Mouse (Mus musculus): ENCODE measurements around the gene 4930404N11Rik. TPM values are rescaled to one million over a fixed set of nuclear protein-coding genes. Genes with fewer than 3 reads are reported as not detected.

The 4930404N11Rik gene
- polyA plus RNA-seq, 1 experiment from 2014 or later: 0.81 TPM

DNA sequence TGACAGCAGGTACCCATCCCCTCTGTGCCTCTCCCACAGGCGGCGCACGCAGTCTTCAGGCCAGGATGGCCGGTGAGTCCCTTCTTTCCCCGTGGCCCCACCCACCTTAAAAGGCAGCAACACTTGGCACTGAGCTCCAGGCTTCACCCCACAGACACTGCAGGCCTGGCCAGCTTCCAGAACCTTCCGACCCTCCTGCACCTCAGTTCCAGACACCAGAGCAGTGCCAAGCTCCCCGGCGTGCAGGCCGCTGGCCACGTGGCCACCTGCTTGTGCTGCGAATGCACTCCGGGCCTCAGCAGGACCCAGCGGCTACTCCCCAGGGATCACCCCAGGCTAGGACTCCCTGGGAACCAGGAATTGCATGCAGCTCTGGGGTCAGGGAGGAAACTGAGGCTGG is 52.0 kb downstream of the 4930404N11Rik start:
- Histone ChIP-seq H3K4me1 (replicated peaks) (peaks cover 22% of the 10 kb centered on the region), H3K36me3 (peaks cover 75% of the 10 kb centered on the region), H3K4me2 (no peak overlapping the region), H3K9me3 (replicated peaks) (no peaks in the 10 kb centered on the region), H3K4me3 (no peak overlapping the region), H3K27me3 (no peaks in the 10 kb centered on the region), H3K27ac (no peak overlapping the region), H3K9ac (no peak overlapping the region)
- whole genome bisulfite sequencing: 85% methylated on average over 13 of the region's 13 CpGs
- no peak for ATAC-seq (replicated peaks; ENCODE audit: insufficient number of reproducible peaks, insufficient read depth, low FRiP score, low read depth)

Small RNA genes lying within 50 kb of the gene (microRNA-seq; reads per million reads assigned to microRNA genes)
- not detected for gene Mir6913

Other genes starting within 250 kb of the 4930404N11Rik start
- gene Zbtb7a, start 230.6 kb downstream of the 4930404N11Rik start, polyA plus RNA-seq (2015; fragmentation: Nextera tagmentation; extraction: Ambion mirVana): 25.6 and 31.0 TPM in 2 replicates
- 29.1 and 41.6 TPM in 2 replicates for gene Pias4, start 197.9 kb downstream of the 4930404N11Rik start, polyA plus RNA-seq (2015; fragmentation: Nextera tagmentation; extraction: Ambion mirVana)
- 350 and 441 TPM in 2 replicates for gene Eef2, start 189.2 kb downstream of the 4930404N11Rik start, polyA plus RNA-seq (2015; fragmentation: Nextera tagmentation; extraction: Ambion mirVana)
- 38.4 and 43.1 TPM in 2 replicates for gene Dapk3, start 182.8 kb downstream of the 4930404N11Rik start, polyA plus RNA-seq (2015; fragmentation: Nextera tagmentation; extraction: Ambion mirVana)
- not detected in 2 replicates for gene 4930442H23Rik, start 182.0 kb downstream of the 4930404N11Rik start, polyA plus RNA-seq (2015; fragmentation: Nextera tagmentation; extraction: Ambion mirVana)
- gene Nmrk2, start 163.8 kb downstream of the 4930404N11Rik start, polyA plus RNA-seq (2015; fragmentation: Nextera tagmentation; extraction: Ambion mirVana): 7.3 and 9.1 TPM in 2 replicates
- 0.25 and 1.1 TPM in 2 replicates for gene Atcay, start 135.0 kb downstream of the 4930404N11Rik start, polyA plus RNA-seq (2015; fragmentation: Nextera tagmentation; extraction: Ambion mirVana)
- 6.0 and 7.5 TPM in 2 replicates for gene Zfr2, start 132.7 kb downstream of the 4930404N11Rik start, polyA plus RNA-seq (2015; fragmentation: Nextera tagmentation; extraction: Ambion mirVana)
- gene Matk, start 112.9 kb downstream of the 4930404N11Rik start, polyA plus RNA-seq (2015; fragmentation: Nextera tagmentation; extraction: Ambion mirVana): 1.6 and 3.6 TPM in 2 replicates
- 208 and 226 TPM in 2 replicates for gene Mrpl54, start 98.9 kb downstream of the 4930404N11Rik start, polyA plus RNA-seq (2015; fragmentation: Nextera tagmentation; extraction: Ambion mirVana)
- gene Apba3, start 98.9 kb downstream of the 4930404N11Rik start, polyA plus RNA-seq (2015; fragmentation: Nextera tagmentation; extraction: Ambion mirVana): 42.3 and 61.2 TPM in 2 replicates
- gene Tjp3, start 74.2 kb downstream of the 4930404N11Rik start, polyA plus RNA-seq (2015; fragmentation: Nextera tagmentation; extraction: Ambion mirVana): 3.2 and 4.3 TPM in 2 replicates
- 26.2 and 38.2 TPM in 2 replicates for gene Pip5k1c, start 72.9 kb downstream of the 4930404N11Rik start, polyA plus RNA-seq (2015; fragmentation: Nextera tagmentation; extraction: Ambion mirVana)
- gene Cactin, start 44.7 kb downstream of the 4930404N11Rik start, polyA plus RNA-seq (2015; fragmentation: Nextera tagmentation; extraction: Ambion mirVana): 23.5 and 34.1 TPM in 2 replicates
- 11.3 and 17.9 TPM in 2 replicates for gene Tbxa2r, start 37.1 kb downstream of the 4930404N11Rik start, polyA plus RNA-seq (2015; fragmentation: Nextera tagmentation; extraction: Ambion mirVana)
- gene Gipc3, start 22.6 kb downstream of the 4930404N11Rik start, polyA plus RNA-seq (2015; fragmentation: Nextera tagmentation; extraction: Ambion mirVana): 0.04 TPM in 1 of 2 replicates, not detected in the other
- 82.8 and 83.4 TPM in 2 replicates for gene Hmg20b, start 15.3 kb downstream of the 4930404N11Rik start, polyA plus RNA-seq (2015; fragmentation: Nextera tagmentation; extraction: Ambion mirVana)
- 11.7 and 22.3 TPM in 2 replicates for gene Mfsd12, start 8.3 kb downstream of the 4930404N11Rik start, polyA plus RNA-seq (2015; fragmentation: Nextera tagmentation; extraction: Ambion mirVana)
- 66.5 and 84.1 TPM in 2 replicates for gene Fzr1, start 12.7 kb upstream of the 4930404N11Rik start, polyA plus RNA-seq (2015; fragmentation: Nextera tagmentation; extraction: Ambion mirVana)
- gene Dohh, start 18.6 kb upstream of the 4930404N11Rik start, polyA plus RNA-seq (2015; fragmentation: Nextera tagmentation; extraction: Ambion mirVana): 65.2 and 79.9 TPM in 2 replicates
- gene Gm48551, start 18.6 kb upstream of the 4930404N11Rik start, polyA plus RNA-seq (2015; fragmentation: Nextera tagmentation; extraction: Ambion mirVana): 2.2 and 2.3 TPM in 2 replicates
- gene Gm48552, start 23.2 kb upstream of the 4930404N11Rik start, polyA plus RNA-seq (2015; fragmentation: Nextera tagmentation; extraction: Ambion mirVana): 0.84 and 0.91 TPM in 2 replicates
- gene Smim24, start 27.2 kb upstream of the 4930404N11Rik start, polyA plus RNA-seq (2015; fragmentation: Nextera tagmentation; extraction: Ambion mirVana): 3.9 and 4.1 TPM in 2 replicates
- 60.9 and 71.2 TPM in 2 replicates for gene Nfic, start 89.8 kb upstream of the 4930404N11Rik start, polyA plus RNA-seq (2015; fragmentation: Nextera tagmentation; extraction: Ambion mirVana)
- gene Celf5, start 116.9 kb upstream of the 4930404N11Rik start, polyA plus RNA-seq (2015; fragmentation: Nextera tagmentation; extraction: Ambion mirVana): 0.08 and 0.41 TPM in 2 replicates
- 43.6 and 63.4 TPM in 2 replicates for gene Ncln, start 130.6 kb upstream of the 4930404N11Rik start, polyA plus RNA-seq (2015; fragmentation: Nextera tagmentation; extraction: Ambion mirVana)
- gene S1pr4, start 134.3 kb upstream of the 4930404N11Rik start, polyA plus RNA-seq (2015; fragmentation: Nextera tagmentation; extraction: Ambion mirVana): 0.47 and 1.5 TPM in 2 replicates
- 0.64 and 1.6 TPM in 2 replicates for gene Gna15, start 158.4 kb upstream of the 4930404N11Rik start, polyA plus RNA-seq (2015; fragmentation: Nextera tagmentation; extraction: Ambion mirVana)
- 52.1 and 64.1 TPM in 2 replicates for gene Gna11, start 179.4 kb upstream of the 4930404N11Rik start, polyA plus RNA-seq (2015; fragmentation: Nextera tagmentation; extraction: Ambion mirVana)
- 650 and 761 TPM in 2 replicates for gene Aes, start 193.7 kb upstream of the 4930404N11Rik start, polyA plus RNA-seq (2015; fragmentation: Nextera tagmentation; extraction: Ambion mirVana)
- 23.6 and 29.3 TPM in 2 replicates for gene Tle2, start 208.7 kb upstream of the 4930404N11Rik start, polyA plus RNA-seq (2015; fragmentation: Nextera tagmentation; extraction: Ambion mirVana)
- 23.9 and 30.5 TPM in 2 replicates for gene Tle6, start 235.3 kb upstream of the 4930404N11Rik start, polyA plus RNA-seq (2015; fragmentation: Nextera tagmentation; extraction: Ambion mirVana)
- gene BC025920, start 240.5 kb upstream of the 4930404N11Rik start, polyA plus RNA-seq (2015; fragmentation: Nextera tagmentation; extraction: Ambion mirVana): 0.48 and 0.72 TPM in 2 replicates